Mouse (Mus musculus): ENCODE measurements around the gene Cldn5.

Gene Cldn5

GRCm38 (mm10) chr16:18776556-18777100 is at the start of gene Cldn5:
TSS of gene Cldn5 (plus strand) at chr16:18776847.
- DNase-seq = no peak

- no peak for DNase-seq
Measured at GRCm38 (mm10) chr16:18727536-18728499, 48.8 kb upstream of the Cldn5 start.

GRCm38 (mm10) chr16:18729185-18729584 is 47.5 kb upstream of the Cldn5 start:
- no peak for DNase-seq

- DNase-seq = no peak
Measured at GRCm38 (mm10) chr16:18730640-18731039, 46.0 kb upstream of the Cldn5 start.

GRCm38 (mm10) chr16:18733100-18733956 is 43.3 kb upstream of the Cldn5 start:
- no peak for DNase-seq

- DNase-seq = no peak
Measured at GRCm38 (mm10) chr16:18738303-18738702, 38.3 kb upstream of the Cldn5 start.

GRCm38 (mm10) chr16:18746268-18747122 is 30.2 kb upstream of the Cldn5 start:
- no peak for DNase-seq

GRCm38 (mm10) chr16:18751101-18751500 is 25.5 kb upstream of the Cldn5 start:
- DNase-seq = no peak

- no peak for DNase-seq
Measured at GRCm38 (mm10) chr16:18751885-18752499, 24.7 kb upstream of the Cldn5 start.

GRCm38 (mm10) chr16:18761734-18762133 is 14.9 kb upstream of the Cldn5 start:
- no peak for DNase-seq

GRCm38 (mm10) chr16:18762960-18763359 is 13.7 kb upstream of the Cldn5 start:
- DNase-seq = no peak

- no peak for DNase-seq
Measured at GRCm38 (mm10) chr16:18766390-18766789, 10.3 kb upstream of the Cldn5 start.

GRCm38 (mm10) chr16:18769501-18769900 is 7.1 kb upstream of the Cldn5 start:
- DNase-seq = no peak

- DNase-seq = no peak
Measured at GRCm38 (mm10) chr16:18773936-18774335, 2.7 kb upstream of the Cldn5 start.

GRCm38 (mm10) chr16:18775621-18776555 is 759 bp upstream of the Cldn5 start:
- DNase-seq = no peak

GRCm38 (mm10) chr16:18777101-18778080 is 744 bp downstream of the Cldn5 start:
- DNase-seq = peak in 1 of 2 experiments; percentile 11

GRCm38 (mm10) chr16:18778461-18778860 is 1.8 kb downstream of the Cldn5 start:
- DNase-seq = no peak

GRCm38 (mm10) chr16:18781810-18782209 is 5.2 kb downstream of the Cldn5 start:
- DNase-seq = no peak

- DNase-seq = no peak
Measured at GRCm38 (mm10) chr16:18785025-18785424, 8.4 kb downstream of the Cldn5 start.

Measured in cerebellum, adult 18-20 months (tissue).